Mouse (Mus musculus) myocyte (in vitro differentiated cells): ENCODE data around the gene Sema4a.

Experiments used
- CEBPB ChIP-seq: IDR thresholded peaks from 2 replicates; pipeline ENCODE4 v1.6.1; 2011; ENCODE audit warnings: mild to moderate bottlenecking, moderate library complexity; ENCODE audit not compliant: poor library complexity, insufficient read depth, severe bottlenecking
- E2F4 ChIP-seq: IDR thresholded peaks from one replicate; pipeline ENCODE4 v1.6.1; 2011; ENCODE audit warnings: mild to moderate bottlenecking, control low read depth, moderate library complexity; ENCODE audit not compliant: insufficient read depth
- MAX ChIP-seq: IDR thresholded peaks from one replicate; pipeline ENCODE4 v1.6.1; 2011; ENCODE audit warnings: low read depth, mild to moderate bottlenecking, control low read depth
- MYOD1 ChIP-seq, 3 experiments: IDR thresholded peaks; one replicate each; pipeline ENCODE4 v1.6.1; 2011; ENCODE audit warnings: control low read depth in 2 of 3, low read depth in 2 of 3, mild to moderate bottlenecking in 2 of 3, moderate library complexity in 1 of 3; ENCODE audit not compliant: insufficient read length in 2 of 3, control insufficient read depth in 1 of 3
- MYOG ChIP-seq, 3 experiments: IDR thresholded peaks; one replicate each; pipeline ENCODE4 v1.6.1; 2011; ENCODE audit warnings: control low read depth in 2 of 3, low read depth in 2 of 3, mild to moderate bottlenecking in 2 of 3; ENCODE audit not compliant: insufficient read length in 2 of 3, control insufficient read depth in 1 of 3, insufficient read depth in 1 of 3
- POLR2A ChIP-seq: IDR thresholded peaks from one replicate; pipeline ENCODE4 v1.6.1; 2011; ENCODE audit warnings: low read depth, mild to moderate bottlenecking, control low read depth, moderate library complexity; ENCODE audit not compliant: insufficient read length
- POLR2AphosphoS2 ChIP-seq: IDR thresholded peaks from one replicate; pipeline ENCODE4 v1.6.1; 2011; ENCODE audit warnings: low read depth, control low read depth; ENCODE audit not compliant: insufficient read length
- REST ChIP-seq: IDR thresholded peaks from one replicate; pipeline ENCODE4 v1.6.1; 2011; ENCODE audit warnings: mild to moderate bottlenecking, control low read depth, moderate library complexity; ENCODE audit not compliant: insufficient read depth, insufficient read length
- SRF ChIP-seq: IDR thresholded peaks from one replicate; pipeline ENCODE4 v1.6.1; 2011; ENCODE audit warnings: low read depth; ENCODE audit not compliant: control insufficient read depth, insufficient read length
- TCF12 ChIP-seq: IDR thresholded peaks from one replicate; pipeline ENCODE4 v1.6.1; 2011; ENCODE audit warnings: mild to moderate bottlenecking, control low read depth; ENCODE audit not compliant: poor library complexity, insufficient read depth, severe bottlenecking
- USF1 ChIP-seq: IDR thresholded peaks from one replicate; pipeline ENCODE4 v1.6.1; 2011; ENCODE audit warnings: low read depth, mild to moderate bottlenecking, control low read depth, moderate library complexity

GRCm38 (mm10) chr3:88446471-88447123 lies 14.4 kb downstream of the Sema4a start:
- TF ChIP-seq POLR2A (no peak), USF1 (no peak), POLR2AphosphoS2 (no peak), E2F4 (no peak), CEBPB (no peak), MYOG (IDR thresholded peaks at IDR 0.05; ENCODE audit: control insufficient read depth in 1 of 3, insufficient read depth in 1 of 3, insufficient read length in 2 of 3, low read depth in 2 of 3) (no peak), MYOD1 (IDR thresholded peaks at IDR 0.05; ENCODE audit: control insufficient read depth in 1 of 3, insufficient read length in 2 of 3, low read depth in 2 of 3) (no peak), MAX (no peak), REST (no peak), TCF12 (no peak), SRF (no peak)
